Mouse (Mus musculus) stomach, embryonic 15.5 days (tissue): Measurements from ENCODE around the gene Phactr4. TPM values are rescaled to one million over a fixed set of nuclear protein-coding genes. Genes with fewer than 3 reads are reported as not detected.

Experiments used
- ATAC-seq: fragments of 200-750 bp; cut with Nextera tagmentation; 2 replicates; pipeline ENCODE4 v1.8.0; 2017; ENCODE audit warnings: low read depth, moderate number of reproducible peaks, moderate TSS enrichment; ENCODE audit not compliant: insufficient read depth, low FRiP score
- H3K27ac ChIP-seq: fragments of 300-500 bp; sonication (generic); 2 replicates; pipeline ENCODE4 v1.5.1; 2015; ENCODE audit warnings: mild to moderate bottlenecking, inconsistent platforms
- H3K27me3 ChIP-seq: fragments of 300-500 bp; sonication (generic); replicated peaks from 2 replicates; pipeline ENCODE4 v1.6.1; 2015; ENCODE audit warnings: inconsistent platforms
- H3K36me3 ChIP-seq: fragments of 300-500 bp; sonication (generic); 2 replicates; pipeline ENCODE4 v1.6.1; 2015; ENCODE audit warnings: inconsistent platforms
- H3K4me1 ChIP-seq: fragments of 300-500 bp; sonication (generic); 2 replicates; pipeline ENCODE4 v1.6.1; 2015; ENCODE audit warnings: inconsistent platforms
- H3K4me2 ChIP-seq: fragments of 300-500 bp; sonication (generic); 2 replicates; pipeline ENCODE4 v1.6.1; 2015; ENCODE audit warnings: mild to moderate bottlenecking, inconsistent platforms
- H3K4me3 ChIP-seq: fragments of 300-500 bp; sonication (generic); replicated peaks from 2 replicates; pipeline ENCODE4 v1.5.1; 2015; ENCODE audit warnings: inconsistent platforms
- H3K9ac ChIP-seq: fragments of 300-500 bp; sonication (generic); 2 replicates; pipeline ENCODE4 v1.6.1; 2015; ENCODE audit warnings: inconsistent platforms
- H3K9me3 ChIP-seq: fragments of 300-500 bp; sonication (generic); 2 replicates; pipeline ENCODE4 v1.6.1; 2016; ENCODE audit warnings: inconsistent platforms
- WGBS: fragments of 180-500 bp; shearing (Covaris S2); methylation state at CpG from one replicate; pipeline ENCODE4 v1.1.7; 2015; 5-methylcytosine and 5-hydroxymethylcytosine counted together
- microRNA-seq: library from miRNA; unstranded; fragments of <30 nt; microRNA quantifications from one replicate; pipeline ENCODE4, GENCODE M21; 2016
- polyA plus RNA-seq: library from polyadenylated mRNA; unstranded; fragments of >200 nt; fragmentation: Nextera tagmentation; extraction: Ambion mirVana; gene quantifications from 2 replicates; pipeline ENCODE4 v1.2.1, GENCODE M21; 2015

Phactr4 gene
- polyA plus RNA-seq, 1 experiment from 2014 or later: 22.6 TPM

DNA sequence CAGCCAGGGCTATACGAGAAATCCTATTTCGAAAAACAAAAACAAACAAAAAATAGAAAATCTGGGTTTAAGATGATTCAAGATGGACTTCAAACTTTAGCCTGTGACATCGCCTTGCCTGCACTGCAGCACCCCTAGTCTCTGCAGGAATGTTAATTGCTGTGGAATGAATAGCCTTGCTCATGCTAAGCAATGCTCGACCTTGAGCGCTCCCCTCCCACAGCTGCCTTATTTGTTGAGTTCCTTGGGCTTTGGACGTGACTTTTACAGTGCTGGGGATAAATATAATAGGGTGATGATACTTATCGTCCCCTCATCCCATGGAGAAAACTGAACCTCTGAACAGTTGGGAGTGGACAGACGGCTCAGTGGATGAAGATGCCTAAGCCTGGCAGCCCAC, 106.6 kb downstream of the Phactr4 start:
- peaks cover 33% of the 10 kb centered on the region for H3K36me3 ChIP-seq
- H3K9ac ChIP-seq: no peak overlapping the region
- no peak overlapping the region for H3K4me2 ChIP-seq
- no peak for ATAC-seq
- WGBS: 83% methylated on average over 8 of the region's 8 CpGs
- H3K9me3 ChIP-seq: no peaks in the 10 kb centered on the region
- no peak overlapping the region for H3K27ac ChIP-seq
- no peaks in the 10 kb centered on the region for H3K27me3 ChIP-seq
- H3K4me1 ChIP-seq: no peaks in the 10 kb centered on the region
- no peak overlapping the region for H3K4me3 ChIP-seq

GRCm38 (mm10) chr4:132312627-132313026, 109.7 kb downstream of the Phactr4 start:
- H3K4me1 ChIP-seq: 0 out of 2 replicates have a peak, but pooled peaks cover 3% of the 10 kb centered on the region
- no peak overlapping the region for H3K4me2 ChIP-seq
- WGBS: 82% methylated on average over 5 of the region's 5 CpGs
- H3K9me3 ChIP-seq: no peaks in the 10 kb centered on the region
- no peak overlapping the region for H3K27ac ChIP-seq
- no peak overlapping the region for H3K9ac ChIP-seq
- no peak overlapping the region for H3K4me3 ChIP-seq
- H3K27me3 ChIP-seq: no peaks in the 10 kb centered on the region
- no peak for ATAC-seq
- H3K36me3 ChIP-seq: peaks cover 35% of the 10 kb centered on the region

GRCm38 (mm10) chr4:132311801-132312200, 110.5 kb downstream of the Phactr4 start:
- H3K9ac ChIP-seq: no peak overlapping the region
- WGBS: 37% methylated on average over 3 of the region's 3 CpGs
- ATAC-seq: no peak
- no peak overlapping the region for H3K27ac ChIP-seq
- no peaks in the 10 kb centered on the region for H3K9me3 ChIP-seq
- H3K36me3 ChIP-seq: peaks cover 31% of the 10 kb centered on the region
- H3K27me3 ChIP-seq: no peaks in the 10 kb centered on the region
- no peak overlapping the region for H3K4me2 ChIP-seq
- H3K4me3 ChIP-seq: no peak overlapping the region
- 0 out of 2 replicates have a peak, but pooled peaks cover 3% of the 10 kb centered on the region for H3K4me1 ChIP-seq

DNA sequence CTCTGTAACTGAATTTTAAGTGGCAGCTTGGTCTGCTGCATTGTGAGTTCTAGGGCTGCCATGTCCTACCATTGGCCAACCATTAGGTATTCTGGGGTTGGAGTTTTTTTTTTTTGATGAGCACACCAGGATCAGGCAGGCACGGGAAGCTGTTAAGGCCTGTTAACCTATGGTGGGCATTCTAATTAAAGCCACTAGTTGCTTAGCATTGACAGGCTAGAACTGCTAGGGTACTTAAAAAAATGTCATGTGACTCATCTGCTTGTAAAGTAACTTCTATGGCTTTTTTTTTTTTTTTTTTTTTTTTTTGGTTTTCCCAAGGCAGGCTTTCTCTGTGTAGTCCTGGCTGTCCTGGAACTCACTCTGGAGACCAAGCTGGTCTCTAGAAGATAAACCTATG, 111.1 kb downstream of the Phactr4 start:
- 0 out of 2 replicates have a peak, but pooled peaks cover 3% of the 10 kb centered on the region for H3K4me1 ChIP-seq
- H3K36me3 ChIP-seq: peaks cover 27% of the 10 kb centered on the region
- H3K27ac ChIP-seq: no peak overlapping the region
- H3K9ac ChIP-seq: no peak overlapping the region
- H3K4me3 ChIP-seq: no peak overlapping the region
- no peaks in the 10 kb centered on the region for H3K27me3 ChIP-seq
- 50% methylated on average over 1 of the region's 1 CpGs for WGBS
- H3K4me2 ChIP-seq: no peak overlapping the region
- no peak for ATAC-seq
- H3K9me3 ChIP-seq: no peaks in the 10 kb centered on the region

DNA sequence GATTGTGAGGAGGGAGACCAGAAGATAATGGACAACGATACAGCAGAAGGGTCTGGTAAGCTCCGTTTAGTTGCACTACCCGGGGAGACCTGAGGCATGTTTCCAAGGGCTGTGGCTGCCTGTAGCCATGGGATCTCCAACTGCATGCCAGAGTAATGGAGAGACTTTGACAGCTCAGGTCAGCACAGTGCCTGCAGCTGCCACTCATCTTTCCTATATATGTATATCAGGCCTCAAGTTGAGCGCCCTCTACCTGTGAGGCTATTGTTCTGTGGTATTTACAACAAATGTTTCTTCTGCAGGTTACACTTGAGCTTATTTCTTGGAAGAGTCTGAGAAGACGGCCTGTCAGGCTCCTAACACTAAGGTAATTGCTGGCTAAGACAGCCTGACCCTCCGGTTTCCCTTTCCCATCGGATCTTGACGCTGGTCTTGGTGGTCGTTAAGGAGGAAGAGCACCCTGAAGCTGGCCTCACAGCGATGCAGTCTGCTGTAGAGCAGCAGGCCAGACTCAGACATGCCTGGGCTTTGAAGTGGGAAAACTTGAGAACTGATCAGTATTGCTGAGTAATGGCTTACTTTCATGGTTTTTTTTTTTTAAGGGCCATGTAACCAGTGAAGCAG, 112.3 kb downstream of the Phactr4 start:
- Histone ChIP-seq H3K4me2 (peak overlapping the region; percentile 76), H3K27ac (peak overlapping the region; percentile 89; the same call in 1 of the 2 replicates), H3K4me1 (0 out of 2 replicates have a peak, but pooled peaks cover 3% of the 10 kb centered on the region), H3K36me3 (peaks cover 23% of the 10 kb centered on the region), H3K4me3 (peak overlapping the region; percentile 76), H3K27me3 (no peaks in the 10 kb centered on the region), H3K9ac (peak overlapping the region; percentile 80), H3K9me3 (no peaks in the 10 kb centered on the region)
- WGBS: 27% methylated on average over 10 of the region's 10 CpGs
- ATAC-seq: no peak

GRCm38 (mm10) chr4:132309140-132309848, 113.0 kb downstream of the Phactr4 start:
- Histone ChIP-seq H3K9me3 (no peaks in the 10 kb centered on the region), H3K9ac (peak overlapping the region; percentile 80), H3K4me1 (0 out of 2 replicates have a peak, but pooled peaks cover 3% of the 10 kb centered on the region), H3K4me2 (peak overlapping the region; percentile 76), H3K36me3 (peaks cover 23% of the 10 kb centered on the region), H3K27me3 (no peaks in the 10 kb centered on the region), H3K4me3 (peak overlapping the region; percentile 76), H3K27ac (peak overlapping the region; percentile 89)
- ATAC-seq: no peak
- 2% methylated on average over 15 of the region's 15 CpGs for WGBS

DNA sequence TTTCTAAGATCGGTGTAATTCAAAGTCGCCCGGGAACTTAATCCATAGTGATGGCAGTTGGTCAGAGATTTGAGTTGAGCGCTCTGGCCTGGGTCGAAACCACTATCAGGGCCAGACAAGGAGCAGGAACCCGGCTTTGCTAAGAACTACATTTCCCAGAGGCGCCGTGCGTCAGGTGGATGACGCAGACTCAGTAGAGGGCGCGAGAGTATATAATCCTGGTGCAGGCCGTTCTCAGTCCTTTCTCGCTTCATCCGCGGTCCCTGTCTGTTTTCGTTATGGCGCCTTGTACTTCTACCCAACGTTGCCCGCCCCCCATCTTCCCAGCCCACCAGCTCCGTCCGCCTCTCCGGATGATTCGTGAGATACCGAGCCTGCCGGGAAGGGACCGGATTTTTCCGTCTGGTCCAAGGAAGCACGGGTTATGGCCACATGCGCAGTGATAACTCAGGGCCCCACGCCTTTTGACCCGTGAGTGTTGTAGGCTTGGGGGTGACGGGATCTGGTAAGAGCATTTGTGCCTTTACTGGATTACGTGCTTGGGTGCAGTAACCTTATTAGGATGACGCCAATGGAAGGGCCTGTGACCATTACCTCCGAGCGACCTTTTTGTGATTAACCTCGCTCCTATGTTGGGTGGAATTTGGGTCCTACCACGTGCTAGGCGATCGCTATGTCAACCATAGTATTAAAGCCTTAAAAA, 113.7 kb downstream of the Phactr4 start:
- peak; percentile 91 for ATAC-seq
- Histone ChIP-seq H3K9me3 (no peaks in the 10 kb centered on the region), H3K27me3 (no peaks in the 10 kb centered on the region), H3K4me3 (peak overlapping the region; percentile 76), H3K36me3 (peaks cover 18% of the 10 kb centered on the region), H3K4me2 (peak overlapping the region; percentile 76), H3K27ac (peak overlapping the region; percentile 89), H3K4me1 (0 out of 2 replicates have a peak, but pooled peaks cover 3% of the 10 kb centered on the region), H3K9ac (peak overlapping the region; percentile 80)
- WGBS: under 1% methylated on average over 41 of the region's 41 CpGs

- H3K9ac ChIP-seq: no peak overlapping the region
- peaks cover 11% of the 10 kb centered on the region for H3K36me3 ChIP-seq
- H3K9me3 ChIP-seq: no peaks in the 10 kb centered on the region
- no peak overlapping the region for H3K4me2 ChIP-seq
- H3K4me3 ChIP-seq: no peak overlapping the region
- ATAC-seq: no peak
- peaks cover 13% of the 10 kb centered on the region for H3K4me1 ChIP-seq
- H3K27me3 ChIP-seq: no peaks in the 10 kb centered on the region
- whole genome bisulfite sequencing: 68% methylated on average over 6 of the region's 6 CpGs
- H3K27ac ChIP-seq: no peak overlapping the region
Measured at GRCm38 (mm10) chr4:132306004-132306403, 116.3 kb downstream of the Phactr4 start.

Small RNA genes lying within 50 kb of the gene (microRNA-seq; reads per million reads assigned to microRNA genes)
- not detected for gene Gm25707

Other genes with a start within 250 kb of the Phactr4 start
- gene Ythdf2, start 210.2 kb downstream of the Phactr4 start, polyA plus RNA-seq: 73.3 and 79.5 TPM in 2 replicates
- 30.1 and 30.3 TPM in 2 replicates for gene Gmeb1, start 160.9 kb downstream of the Phactr4 start, polyA plus RNA-seq
- 38.4 and 43.0 TPM in 2 replicates for gene Taf12, start 148.1 kb downstream of the Phactr4 start, polyA plus RNA-seq
- gene Rab42, start 119.1 kb downstream of the Phactr4 start, polyA plus RNA-seq: 1.8 and 2.4 TPM in 2 replicates
- 67.4 and 68.2 TPM in 2 replicates for gene Trnau1ap, start 93.0 kb downstream of the Phactr4 start, polyA plus RNA-seq
- gene Rcc1, start 68.9 kb downstream of the Phactr4 start, polyA plus RNA-seq: 68.5 and 74.6 TPM in 2 replicates
- 22.0 and 23.4 TPM in 2 replicates for gene Med18, start 41.4 kb upstream of the Phactr4 start, polyA plus RNA-seq
- 14.2 TPM in 2 replicates for gene Sesn2, start 88.0 kb upstream of the Phactr4 start, polyA plus RNA-seq
- 1,135 and 1,340 TPM in 2 replicates for gene Atpif1, start 111.2 kb upstream of the Phactr4 start, polyA plus RNA-seq
- gene Dnajc8, start 113.1 kb upstream of the Phactr4 start, polyA plus RNA-seq: 140 and 147 TPM in 2 replicates
- gene Ptafr, start 141.6 kb upstream of the Phactr4 start, polyA plus RNA-seq: 1.5 and 1.7 TPM in 2 replicates
- gene Eya3, start 216.5 kb upstream of the Phactr4 start, polyA plus RNA-seq: 24.7 and 26.6 TPM in 2 replicates